Mouse (Mus musculus): ENCODE data around the gene Klhl9.
"Not testable (repeated sequence)": the region's sequence is repeated elsewhere in the genome, so short reads cannot be mapped to it uniquely, and the experiment has no call there.

Gene Klhl9

GRCm38 (mm10) chr4:88721791-88722721 lies at the start of gene Klhl9, which contains the start of gene Gm26566:
Klhl9 (minus strand) TSS chr4:88722465.
Gm26566 (plus strand) TSS chr4:88721805.
- peak; percentile 88 for DNase-seq (ENCODE audit: low read depth)

- peak; percentile 78 for DNase-seq (ENCODE audit: low read depth)
These were observed 41.2 kb upstream of the Klhl9 start for GRCm38 (mm10) chr4:88763384-88764018.

- DNase-seq (ENCODE audit: low read depth) = not testable (repeated sequence)
These were observed 40.1 kb upstream of the Klhl9 start for GRCm38 (mm10) chr4:88762341-88762740.

- DNase-seq (ENCODE audit: low read depth) = not testable (repeated sequence)
These were observed 39.5 kb upstream of the Klhl9 start for GRCm38 (mm10) chr4:88761776-88762175.

GRCm38 (mm10) chr4:88760431-88760830 lies 38.2 kb upstream of the Klhl9 start:
- DNase-seq (ENCODE audit: low read depth) = peak; percentile 82

- DNase-seq (ENCODE audit: low read depth) = not testable (repeated sequence)
These were observed 37.5 kb upstream of the Klhl9 start, which contains the start of gene Gm13283 for GRCm38 (mm10) chr4:88759610-88760268. Gm13283 (plus strand) TSS chr4:88760119.

- DNase-seq (ENCODE audit: low read depth) = not testable (repeated sequence)
These were observed 36.5 kb upstream of the Klhl9 start for GRCm38 (mm10) chr4:88758751-88759150.

- peak; percentile 93 for DNase-seq (ENCODE audit: low read depth)
These were observed 35.4 kb upstream of the Klhl9 start for GRCm38 (mm10) chr4:88757628-88758031.

- peak; percentile 80 for DNase-seq (ENCODE audit: low read depth)
These were observed 34.6 kb upstream of the Klhl9 start for GRCm38 (mm10) chr4:88756581-88757513.

GRCm38 (mm10) chr4:88754818-88755340 lies 32.6 kb upstream of the Klhl9 start, which contains the start of gene Gm13271:
Gm13271 (plus strand) TSS chr4:88754868.
- not testable (repeated sequence) for DNase-seq (ENCODE audit: low read depth)

GRCm38 (mm10) chr4:88749926-88750325 lies 27.7 kb upstream of the Klhl9 start:
- DNase-seq (ENCODE audit: low read depth) = no peak

- peak; percentile 41 for DNase-seq (ENCODE audit: low read depth)
These were observed 21.9 kb upstream of the Klhl9 start for GRCm38 (mm10) chr4:88744207-88744606.

- DNase-seq (ENCODE audit: low read depth) = no peak
These were observed 20.6 kb upstream of the Klhl9 start for GRCm38 (mm10) chr4:88742771-88743371.

GRCm38 (mm10) chr4:88741426-88741825 lies 19.2 kb upstream of the Klhl9 start:
- no peak for DNase-seq (ENCODE audit: low read depth)

- no peak for DNase-seq (ENCODE audit: low read depth)
These were observed 16.8 kb upstream of the Klhl9 start for GRCm38 (mm10) chr4:88739036-88739435.

- DNase-seq (ENCODE audit: low read depth) = peak; percentile 90
These were observed 16.2 kb upstream of the Klhl9 start for GRCm38 (mm10) chr4:88738480-88738879.

- peak; percentile 78 for DNase-seq (ENCODE audit: low read depth)
These were observed 5.1 kb upstream of the Klhl9 start for GRCm38 (mm10) chr4:88727324-88727723.

- no peak for DNase-seq (ENCODE audit: low read depth)
These were observed 4.5 kb upstream of the Klhl9 start for GRCm38 (mm10) chr4:88726727-88727126.

- no peak for DNase-seq (ENCODE audit: low read depth)
These were observed 1.3 kb upstream of the Klhl9 start for GRCm38 (mm10) chr4:88723497-88724090.

GRCm38 (mm10) chr4:88718715-88719114 lies 3.5 kb downstream of the Klhl9 start:
- no peak for DNase-seq (ENCODE audit: low read depth)

Data from naive thymus-derived CD4-positive, alpha-beta T cell, adult 2 months (primary cell).